Mouse (Mus musculus): ENCODE measurements around the gene Hyls1. TPM values are rescaled to one million over a fixed set of nuclear protein-coding genes. Genes with fewer than 3 reads are reported as not detected.
"Not testable (repeated sequence)": the region's sequence is repeated elsewhere in the genome, so short reads cannot be mapped to it uniquely, and the experiment has no call there.

Hyls1 gene
- 1 to 10 TPM; 4.4 to 7.4 TPM for polyA plus RNA-seq (2017; shearing (Covaris generic))

DNA sequence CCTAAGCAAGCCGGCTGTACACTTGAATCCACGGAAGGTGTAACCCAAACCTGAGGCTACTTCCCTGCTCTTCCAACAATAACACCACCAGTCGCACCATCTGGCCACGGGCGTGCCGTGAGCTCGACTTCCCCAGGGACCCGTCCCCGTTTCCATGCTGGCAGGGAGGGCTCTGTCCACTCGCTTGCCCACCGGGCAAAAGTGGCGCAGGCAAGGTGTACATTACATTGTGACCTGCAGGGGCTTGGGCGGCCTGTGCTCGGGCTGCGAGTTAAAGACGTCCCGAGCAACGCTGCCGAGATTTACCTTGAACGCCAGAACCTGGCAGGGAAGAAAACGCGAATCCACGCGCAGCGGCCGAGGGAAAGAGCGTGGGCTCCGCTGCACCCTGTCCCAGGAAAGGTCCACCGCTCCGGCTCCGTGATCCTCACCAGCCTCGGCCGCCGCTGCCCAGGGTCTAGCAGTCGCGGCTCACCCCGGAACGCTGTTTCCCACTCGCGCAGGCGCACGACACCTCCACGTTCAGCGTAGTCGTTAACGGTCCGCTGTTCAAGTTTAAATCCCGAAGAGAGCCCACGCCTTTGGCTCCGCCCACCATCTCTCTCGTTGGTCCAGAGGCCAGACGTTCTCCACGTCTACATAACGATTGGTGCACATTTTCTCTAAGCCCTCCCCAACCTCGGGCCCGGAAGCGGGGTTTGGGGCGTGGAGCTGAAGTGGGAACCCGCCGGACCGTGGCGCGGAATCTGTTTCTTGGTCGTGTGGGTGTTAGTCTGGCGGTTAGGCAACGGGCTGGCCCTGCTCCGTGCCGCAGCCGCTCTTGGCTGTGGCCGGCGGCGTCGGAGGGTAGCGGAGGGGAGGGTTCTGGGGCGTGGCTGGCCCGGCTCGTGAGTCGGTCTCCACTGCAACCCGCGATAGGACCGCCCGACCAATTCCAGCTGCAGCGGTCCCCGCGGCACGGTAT is at the start of gene Hyls1, which contains the start of gene Pate2:
Gene Hyls1, minus strand, starts transcription at position 828 of the 964 bp plus-strand sequence.
Gene Pate2, plus strand, starts transcription at position 714 of the 964 bp plus-strand sequence.
- peak; percentile 98 for ATAC-seq

DNA sequence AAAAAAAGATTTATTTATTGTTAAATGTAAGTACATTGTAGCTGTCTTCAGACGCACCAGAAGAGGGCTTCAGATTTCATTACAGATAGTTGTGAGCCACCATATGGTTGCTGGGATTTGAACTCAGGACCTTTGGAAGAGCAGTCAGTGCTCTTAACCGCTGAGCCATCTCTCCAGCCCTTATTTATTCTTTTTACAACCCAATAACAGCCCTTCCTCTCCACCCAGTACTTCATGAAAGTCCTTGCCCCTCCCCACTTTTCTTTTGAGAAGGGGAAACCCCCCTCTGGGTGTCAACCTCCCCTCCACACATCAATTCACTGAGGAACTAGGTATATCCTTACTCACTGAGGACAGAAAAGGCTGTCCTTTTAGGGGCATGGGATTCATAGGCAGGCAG is 46.6 kb upstream of the Hyls1 start:
- ATAC-seq: not testable (repeated sequence)

DNA sequence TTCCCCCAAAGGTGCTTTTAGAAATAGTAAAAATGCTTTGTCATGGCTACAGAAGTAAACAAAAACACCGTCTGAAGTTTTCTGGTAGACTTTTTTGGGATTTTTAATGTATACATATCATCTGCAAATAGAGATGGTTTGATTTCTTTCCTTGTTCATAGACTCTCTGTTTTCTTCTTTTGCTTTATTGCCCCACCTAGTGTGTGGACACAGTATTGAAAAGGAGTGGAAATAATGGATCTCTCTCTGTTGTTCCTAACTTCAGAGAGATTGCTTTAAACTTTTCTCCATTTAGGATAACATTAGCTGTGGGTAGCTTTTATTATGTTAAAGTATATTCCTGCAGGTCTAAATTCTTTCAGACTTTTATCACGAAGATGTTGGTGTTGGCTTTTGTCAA is 43.8 kb upstream of the Hyls1 start:
- ATAC-seq: no peak

DNA sequence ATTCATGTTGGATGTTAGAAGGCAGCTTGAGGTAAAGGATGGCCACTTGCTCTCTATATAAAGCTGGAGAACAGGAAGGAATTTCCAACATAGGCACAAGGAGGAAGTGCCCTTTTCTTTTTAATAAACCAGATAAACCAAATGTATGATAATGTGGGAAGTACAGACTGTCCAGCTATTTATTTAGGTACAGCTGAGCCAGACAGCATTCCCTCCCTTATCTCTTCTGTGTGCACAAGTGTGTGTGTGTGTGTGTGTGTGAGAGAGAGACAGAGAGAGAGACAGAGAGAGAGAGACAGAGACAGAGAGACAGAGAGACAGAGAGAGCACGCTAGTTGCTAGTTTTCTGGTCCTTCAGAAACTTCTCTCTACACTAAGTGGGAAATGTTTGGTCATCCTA is 41.6 kb upstream of the Hyls1 start, which contains the start of gene Pate4:
Gene Pate4, minus strand, starts transcription at position 101 of the 400 bp plus-strand sequence.
- ATAC-seq: no peak

DNA sequence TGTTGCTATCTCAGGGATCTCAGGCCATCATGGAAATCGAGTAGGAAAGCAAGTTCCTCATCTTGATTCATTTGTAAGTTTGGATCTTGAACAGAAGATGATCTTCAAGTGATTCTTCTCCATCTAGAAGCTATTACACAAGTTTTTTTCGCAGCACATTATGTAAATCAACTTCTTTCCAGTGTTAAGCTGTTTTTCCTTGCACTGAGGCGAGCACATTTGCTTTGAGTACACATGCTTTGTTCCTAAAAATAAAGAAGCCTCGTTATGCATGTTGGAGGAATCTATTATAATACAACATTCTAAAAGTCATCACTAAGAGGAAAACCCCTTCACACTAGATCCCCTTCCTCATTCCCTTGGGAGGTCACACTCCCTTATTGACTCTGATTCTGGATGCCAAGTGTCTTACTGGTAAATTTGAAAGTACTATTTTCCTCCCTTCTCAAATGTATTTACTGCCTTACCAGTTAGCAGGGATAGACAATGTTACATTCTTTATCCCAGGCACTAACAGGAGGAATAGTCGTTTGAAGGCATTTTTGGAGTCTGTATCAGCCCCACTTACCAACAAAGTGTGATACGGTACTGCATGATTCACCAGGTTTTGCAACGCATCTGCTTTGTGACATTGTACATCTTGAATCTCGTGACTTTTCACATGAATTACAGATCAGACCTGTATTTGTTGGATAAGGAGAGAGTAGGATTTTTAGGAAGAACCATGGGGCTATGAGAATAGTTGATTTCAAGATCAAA is 37.6 kb upstream of the Hyls1 start:
- no peak for ATAC-seq

DNA sequence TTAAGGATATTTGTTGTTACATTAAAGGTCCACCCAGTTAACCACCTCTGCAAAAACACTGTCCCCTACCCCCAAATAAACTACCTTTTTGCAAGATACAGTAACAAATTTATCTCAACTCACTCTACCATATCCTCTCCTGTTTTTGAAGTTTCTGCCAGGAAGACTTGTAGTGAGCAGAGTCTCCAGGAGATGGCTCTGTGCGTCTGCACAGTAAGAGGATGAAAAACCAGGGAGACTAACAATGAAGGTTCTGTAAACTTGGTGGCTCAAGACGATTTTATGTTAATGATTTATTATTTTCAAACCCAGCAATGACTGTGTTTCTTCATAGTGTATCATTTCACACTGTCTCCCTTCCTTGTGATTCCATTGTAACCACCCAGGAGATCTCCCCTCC is 22.7 kb upstream of the Hyls1 start:
- ATAC-seq: no peak

DNA sequence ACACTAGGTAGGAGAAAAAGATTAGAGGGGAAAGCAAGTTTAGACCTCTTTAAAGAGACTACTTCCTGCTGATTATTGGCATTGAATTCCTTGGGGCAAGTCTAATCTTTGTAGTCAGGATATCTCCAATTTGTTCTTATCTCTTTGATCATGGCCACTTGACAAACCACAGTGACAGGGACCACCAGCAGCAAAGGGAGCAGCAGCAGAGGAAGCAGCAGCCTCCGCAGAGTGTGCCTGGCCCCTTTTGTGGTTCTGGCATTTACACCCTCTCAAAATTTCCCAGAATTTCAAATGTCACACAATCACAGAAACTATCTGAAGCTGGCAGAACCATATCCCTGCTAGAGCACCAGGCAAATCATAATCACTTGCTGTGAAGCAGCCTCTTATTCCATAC is 17.5 kb upstream of the Hyls1 start:
- ATAC-seq: no peak

DNA sequence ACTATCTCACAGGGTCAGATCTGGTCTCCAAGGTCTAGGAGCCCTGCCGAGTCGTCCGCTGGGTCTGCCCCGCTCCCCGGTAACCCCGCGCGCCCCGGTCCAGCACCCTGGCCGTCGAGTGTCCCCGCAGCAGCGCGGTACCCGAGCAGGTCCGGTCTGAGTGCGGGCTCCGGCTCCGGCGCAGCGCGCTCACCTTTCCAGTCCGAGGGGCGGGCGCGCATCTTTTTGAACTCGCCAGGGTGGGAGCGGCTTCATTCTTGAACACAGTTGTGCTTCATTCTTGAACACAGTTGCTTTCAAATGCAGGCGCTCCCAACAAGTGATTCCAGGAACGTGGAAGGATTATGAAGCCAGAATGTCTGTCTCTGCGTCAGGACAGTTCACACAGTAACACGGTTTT is 4.2 kb upstream of the Hyls1 start:
- no peak for ATAC-seq

DNA sequence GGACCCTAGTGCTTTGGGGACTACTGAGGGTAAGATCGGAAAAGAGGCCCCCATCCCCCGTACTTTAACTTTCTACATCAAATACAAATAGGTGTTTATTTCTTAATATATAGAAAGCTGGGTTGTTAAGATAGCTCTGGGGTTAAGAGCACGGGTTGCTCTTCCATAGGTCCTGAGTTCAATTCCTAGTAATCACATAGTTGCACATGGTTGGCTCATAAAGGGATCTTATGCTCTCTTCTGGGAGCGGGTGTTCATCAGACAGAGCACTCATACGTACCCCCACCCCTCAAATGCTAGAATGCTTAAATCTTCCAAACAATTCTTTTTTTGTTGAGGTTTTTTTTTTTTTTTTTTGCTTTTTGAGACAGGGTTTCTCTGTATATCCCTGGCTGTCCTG is 465 bp upstream of the Hyls1 start:
- ATAC-seq: no peak

DNA sequence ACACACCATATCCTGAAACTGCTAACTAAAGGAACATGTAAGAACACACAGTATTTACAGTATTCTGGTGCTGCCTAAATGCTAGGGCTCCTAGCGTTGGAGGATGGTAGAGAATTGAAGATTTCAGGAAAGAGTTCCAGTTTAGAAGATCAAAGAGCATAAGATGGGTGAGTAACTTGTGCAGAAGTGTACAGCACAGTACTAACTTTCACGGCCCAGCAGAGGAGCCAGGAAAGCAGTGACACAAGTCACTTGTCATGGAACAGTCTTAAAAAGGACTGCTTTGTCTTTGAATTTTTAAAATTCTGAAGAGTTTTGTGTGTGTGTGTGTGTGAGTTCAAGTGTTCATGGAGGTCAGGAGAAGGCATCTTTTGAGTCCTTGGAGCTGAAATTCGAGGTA is 2.2 kb downstream of the Hyls1 start:
- ATAC-seq: no peak

DNA sequence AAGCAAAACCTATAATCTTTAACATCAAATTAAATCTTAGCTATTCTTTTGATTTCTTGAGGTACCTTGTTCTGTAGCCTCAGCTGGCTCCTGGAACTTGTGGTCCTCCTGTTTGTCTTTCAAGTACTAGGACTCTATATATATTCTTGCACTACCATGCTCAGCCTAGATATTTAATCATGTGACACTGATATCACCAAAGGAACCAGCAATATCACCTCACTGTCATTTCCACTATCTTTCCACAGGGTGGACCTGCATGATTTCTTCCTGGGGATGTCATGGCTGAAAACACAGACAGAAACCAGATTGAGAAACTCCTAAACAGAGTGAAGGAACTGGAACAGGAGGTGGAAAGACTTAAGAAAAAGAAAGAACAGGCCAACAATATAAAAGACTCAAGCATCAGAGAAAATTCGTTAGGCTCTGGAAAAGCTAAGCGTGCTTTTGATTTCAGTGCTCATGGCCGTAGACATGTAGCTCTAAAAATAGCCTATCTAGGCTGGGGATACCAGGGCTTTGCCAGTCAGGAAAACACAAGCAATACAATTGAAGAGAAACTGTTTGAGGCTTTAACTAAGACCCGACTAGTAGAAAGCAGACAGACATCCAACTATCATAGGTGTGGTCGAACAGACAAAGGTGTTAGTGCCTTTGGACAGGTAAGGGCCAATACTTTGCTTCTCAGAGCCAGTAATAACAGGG is 5.5 kb downstream of the Hyls1 start:
- ATAC-seq: no peak

DNA sequence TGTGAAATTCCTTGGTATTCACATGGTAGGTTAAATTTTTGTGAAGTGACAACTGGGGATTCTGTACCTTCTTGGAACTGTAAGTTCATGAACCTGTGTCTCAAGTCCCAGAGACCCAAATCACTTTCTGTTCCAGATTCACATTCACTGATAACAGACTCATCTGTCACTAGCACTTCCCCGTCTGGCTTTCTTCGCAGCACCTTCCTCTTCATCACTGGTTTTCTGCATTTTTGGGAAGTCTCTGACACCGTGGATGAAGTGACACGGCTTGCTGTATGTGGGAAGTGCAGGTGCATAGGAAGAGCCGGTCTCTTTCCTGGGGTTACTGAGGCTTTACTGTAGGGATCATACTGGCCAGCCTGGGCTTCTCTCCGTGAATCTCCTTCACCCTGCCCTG is 8.6 kb downstream of the Hyls1 start:
- ATAC-seq: no peak

DNA sequence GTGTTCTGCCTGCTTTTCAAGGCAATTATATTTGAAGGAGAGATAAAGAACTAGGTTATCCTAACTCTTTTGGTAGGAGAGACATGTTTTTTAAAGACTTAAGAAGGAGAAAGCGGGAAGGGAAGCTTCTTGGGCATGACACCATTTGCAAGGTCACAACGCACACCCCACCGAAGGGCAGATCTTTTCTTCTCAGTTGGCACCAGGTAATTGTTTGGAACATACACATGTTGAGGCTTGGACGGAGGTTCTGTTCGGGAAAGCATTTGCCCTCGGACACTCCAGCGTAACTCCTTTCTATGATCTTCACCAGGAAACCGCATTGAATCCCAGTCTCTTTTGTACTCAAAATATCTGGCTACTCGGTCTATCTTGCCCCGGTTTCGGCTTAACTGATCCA is 9.1 kb downstream of the Hyls1 start:
- no peak for ATAC-seq

DNA sequence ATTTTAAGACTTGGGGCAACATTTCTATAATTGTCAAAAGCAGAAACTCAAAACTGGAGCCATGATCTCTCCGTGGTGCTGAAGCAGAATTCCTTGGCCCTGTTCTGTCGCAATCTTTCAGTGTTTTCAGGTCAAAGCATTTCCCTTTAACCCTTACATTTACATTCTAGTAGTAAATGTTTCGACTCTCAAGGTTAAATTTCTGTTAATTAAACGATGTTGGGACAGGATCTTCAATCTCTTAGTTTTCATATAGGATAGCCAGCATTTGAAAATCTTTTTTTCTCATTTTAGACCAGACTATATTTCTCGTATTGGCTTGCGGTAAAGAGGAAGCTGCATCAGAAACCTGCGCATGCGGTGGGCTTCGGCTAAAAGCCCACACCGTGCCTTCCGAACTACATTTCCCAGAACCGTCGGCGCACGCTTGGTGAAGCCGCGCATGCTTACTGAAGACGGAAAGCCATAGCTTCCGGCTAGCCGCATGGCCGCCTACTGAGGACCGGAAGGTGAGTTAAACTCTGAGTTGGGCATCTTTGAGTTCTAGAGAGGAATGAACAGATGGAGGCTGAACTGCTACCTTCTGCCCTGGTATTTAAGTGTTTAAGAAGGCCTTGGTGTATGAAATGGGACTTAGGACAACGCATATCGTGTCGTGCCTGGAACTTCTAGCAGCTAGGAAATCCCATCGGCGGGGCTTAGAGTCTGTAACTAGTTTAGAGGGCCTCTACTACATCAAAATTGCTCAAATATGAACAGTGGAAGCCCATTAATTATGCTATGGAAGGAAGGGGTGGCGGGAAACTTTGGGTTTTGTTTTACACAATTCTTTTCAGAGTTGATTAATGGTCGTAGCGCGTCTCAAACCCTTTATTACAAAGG is 10.9 kb downstream of the Hyls1 start:
- ATAC-seq: peak; percentile 95

DNA sequence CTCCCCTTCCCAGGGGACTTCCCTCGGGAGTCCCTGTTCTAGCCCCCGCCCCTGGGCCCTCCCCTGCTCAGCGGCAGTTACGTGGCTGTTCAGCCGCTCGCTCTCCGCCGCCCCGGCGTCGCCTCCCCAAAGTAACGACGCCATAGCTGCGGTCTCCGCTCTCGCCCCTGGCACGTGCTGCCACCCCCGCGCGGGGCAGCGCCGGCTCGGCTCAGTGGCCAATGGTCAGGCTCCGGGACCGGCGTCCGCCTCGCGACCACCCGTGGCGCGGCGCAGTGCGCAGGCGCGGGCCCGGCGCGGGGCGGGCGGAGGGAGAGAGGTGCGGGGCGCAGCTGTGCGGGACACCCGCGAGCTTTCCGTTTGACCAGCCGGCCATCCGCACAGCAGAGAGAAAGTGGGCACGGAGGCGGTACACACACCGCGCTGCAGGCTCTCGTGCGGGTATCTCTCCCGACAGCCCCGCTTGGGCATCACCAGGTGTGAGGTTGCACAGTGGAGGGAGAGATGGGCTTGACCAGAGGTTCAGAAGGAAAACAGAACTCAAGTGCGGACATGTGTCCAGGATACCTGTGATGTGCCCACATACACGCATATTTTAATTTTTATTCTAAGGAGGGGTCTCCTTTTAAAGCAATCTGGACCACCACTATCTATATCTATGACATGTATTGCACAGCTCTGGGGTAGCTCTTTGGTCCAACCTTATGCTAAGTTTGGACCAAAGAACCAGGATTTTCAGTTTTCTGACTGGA is 11.8 kb downstream of the Hyls1 start, which contains the start of the genes Ddx25 and Pus3:
Gene Ddx25, minus strand, starts transcription at position 272 of the 752 bp plus-strand sequence.
Gene Pus3, plus strand, starts transcription at position 339 of the 752 bp plus-strand sequence.
- peak; percentile 42 for ATAC-seq

DNA sequence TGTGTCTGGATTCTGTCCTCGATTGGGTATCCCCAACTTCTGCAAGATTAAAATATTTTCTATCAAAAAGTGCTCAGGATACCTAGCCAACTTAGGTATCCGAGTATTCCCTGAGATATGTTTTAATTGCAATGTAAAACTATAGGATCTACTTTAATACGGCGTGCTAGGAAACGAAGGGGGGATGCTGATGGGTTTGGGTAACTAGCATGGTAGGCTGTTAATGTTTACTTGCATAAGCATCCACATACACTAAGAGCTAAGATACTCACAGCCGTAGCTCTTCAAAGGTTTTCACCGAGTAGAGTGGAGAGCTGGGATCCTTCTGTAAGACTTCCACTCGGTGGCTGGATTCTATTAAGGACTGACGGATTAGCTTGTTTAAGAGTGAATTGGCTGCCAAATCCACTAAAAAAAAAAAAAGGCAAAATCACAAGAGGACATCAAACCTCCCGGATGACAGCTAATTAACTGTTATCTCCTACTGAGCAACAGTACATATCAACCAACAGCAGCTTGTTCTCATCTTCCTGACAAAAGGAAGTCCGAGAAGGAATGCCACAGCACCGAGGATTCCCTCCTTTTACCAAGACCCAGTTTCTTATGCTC is 13.6 kb downstream of the Hyls1 start:
- no peak for ATAC-seq

DNA sequence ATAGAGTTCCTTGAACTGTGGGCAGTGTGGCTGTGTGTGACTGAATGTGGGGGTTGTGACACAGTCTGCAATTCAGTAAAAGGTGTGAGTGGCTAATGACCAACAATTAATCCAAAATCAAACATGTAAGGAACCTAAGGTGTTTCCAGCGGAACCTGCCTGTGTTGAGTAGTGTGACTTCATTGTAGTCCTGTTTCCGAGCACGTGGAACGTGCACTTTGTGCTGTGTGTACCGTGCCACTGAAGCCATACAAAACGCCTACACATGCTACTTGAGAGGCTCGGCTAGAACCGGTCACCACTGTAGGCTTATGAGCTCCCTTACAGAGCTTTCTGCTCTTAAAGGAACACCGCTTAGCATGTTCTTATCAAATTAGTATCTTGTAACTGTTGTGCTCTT is 21.7 kb downstream of the Hyls1 start:
- ATAC-seq: no peak

DNA sequence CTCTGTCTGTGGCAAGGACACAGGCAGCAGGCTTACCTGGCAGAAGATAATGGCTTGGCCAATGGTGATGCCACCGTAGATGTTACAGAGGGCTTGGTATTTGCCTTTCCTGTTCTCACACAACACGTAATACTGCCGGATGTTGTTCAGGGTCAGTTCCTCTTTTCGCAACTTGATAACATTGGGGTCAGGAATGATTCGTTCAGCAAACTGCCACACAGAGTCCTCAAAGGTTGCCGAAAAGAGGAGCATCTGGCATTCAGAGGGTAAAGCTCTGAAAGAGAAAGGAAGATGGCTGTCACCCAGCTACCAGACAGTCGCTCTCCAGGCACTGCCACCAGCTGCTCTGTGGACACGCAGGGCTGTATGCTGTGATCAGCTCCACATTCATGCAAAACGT is 23.5 kb downstream of the Hyls1 start:
- ATAC-seq: peak; percentile 32

DNA sequence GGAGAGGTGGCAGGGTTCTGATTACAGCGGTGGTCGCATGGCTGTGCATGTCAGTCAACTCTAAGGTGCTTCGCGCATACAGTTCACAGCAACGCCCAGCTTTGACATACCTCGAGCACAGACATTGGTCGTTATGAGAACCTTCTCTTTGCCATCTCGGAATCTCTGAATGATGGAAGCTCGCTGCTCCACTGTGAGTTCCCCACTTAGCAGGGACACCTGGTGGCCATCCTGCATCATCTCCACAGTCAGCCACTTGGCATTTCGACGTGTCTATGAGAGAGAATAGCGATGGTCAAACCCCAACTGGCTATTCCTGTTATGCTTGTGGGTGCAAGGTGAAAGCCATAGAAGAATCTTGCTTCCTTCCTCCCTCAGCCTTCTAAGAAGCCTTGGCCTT is 24.5 kb downstream of the Hyls1 start:
- ATAC-seq: no peak

DNA sequence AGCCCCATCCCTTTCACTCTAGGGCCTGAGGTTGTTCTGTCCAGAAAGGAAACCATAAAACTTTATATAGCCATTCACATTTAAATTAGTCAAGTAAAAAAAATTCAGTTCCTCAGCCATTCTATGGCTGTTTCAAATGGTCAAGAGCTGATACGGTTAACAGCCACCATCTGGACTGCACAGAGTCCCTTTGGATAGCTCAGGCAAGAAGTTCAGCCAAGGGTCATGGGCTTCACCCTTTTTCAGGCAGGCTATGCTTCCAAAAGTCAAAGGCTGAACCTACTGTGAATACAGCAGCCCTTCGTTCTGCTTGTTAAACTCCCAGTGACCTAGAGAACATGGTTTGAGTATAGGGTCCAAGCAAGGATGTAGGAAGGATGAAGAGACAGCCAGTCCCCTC is 25.5 kb downstream of the Hyls1 start:
- no peak for ATAC-seq

Measured in CD4-positive, CD25-positive, alpha-beta regulatory T cell, adult 4 months (primary cell).